ENCODE assay signal across 10 mouse cellular contexts in genomic region chr13:11868056-11868455, GRCm38 (mm10).
"Had no signal": no experiment of that assay in that cellular context is flagged by ENCODE, and none has a peak within 500 bp of the region (broad histone marks: within the 10 kb centered on the region; RNA-seq: fewer than 3 reads in every experiment).

No protein-coding gene starts in this region.

- H3K4me3 ChIP-seq: limb, embryonic 12.5 days; liver, embryonic 13.5 days; megakaryocyte, embryonic 14.5 days; midbrain, embryonic 15.5 days had no signal

- H3K27ac ChIP-seq: limb, embryonic 12.5 days; liver, embryonic 13.5 days; macrophage; midbrain, embryonic 15.5 days; stomach, postnatal 0 days had no signal

- DNase-seq: kidney, postnatal 25 days; liver; liver, embryonic 13.5 days; liver, postnatal 0 days; thymus, postnatal 4 days had no signal
